Mouse (Mus musculus) G1E (cell line): ENCODE results near the gene Med25.

ENCODE experiments used
- CTCF ChIP-seq: IDR thresholded peaks from 2 replicates; pipeline ENCODE4 v1.5.1; 2012; ENCODE audit warnings: low read depth, low read length, inconsistent platforms, mixed read lengths
- TAL1 ChIP-seq: conservative IDR thresholded peaks from 2 replicates; pipeline ENCODE4 v1.6.1; 2012; ENCODE audit warnings: low read depth, low read length, inconsistent platforms, mixed read lengths

GRCm38 (mm10) chr7:44867802-44868201 lies 24.7 kb downstream of the Med25 start:
- TF ChIP-seq CTCF: no peak
- no peak for TF ChIP-seq TAL1
